Mouse (Mus musculus): Measurements from ENCODE around the gene Prpf40a.

Gene Prpf40a

DNA sequence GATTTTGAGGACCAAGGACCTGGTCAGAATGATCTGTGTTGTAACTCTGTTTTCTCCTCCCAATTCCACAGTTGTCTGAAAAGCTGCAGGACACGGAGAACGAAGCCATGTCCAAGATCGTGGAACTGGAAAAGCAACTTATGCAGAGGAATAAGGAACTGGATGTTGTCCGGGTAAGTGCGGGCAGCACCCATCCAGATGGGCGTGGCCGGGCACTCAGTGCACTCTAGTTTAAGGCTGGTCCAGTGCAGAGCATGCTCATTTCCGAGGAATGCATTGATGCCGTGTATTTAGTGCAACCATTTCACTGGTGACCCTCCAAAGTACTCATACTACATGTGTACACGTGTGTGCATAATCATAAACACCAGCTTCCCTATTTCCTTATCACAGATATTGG, 85.7 kb downstream of the Prpf40a start:
- no peak for DNase-seq

DNA sequence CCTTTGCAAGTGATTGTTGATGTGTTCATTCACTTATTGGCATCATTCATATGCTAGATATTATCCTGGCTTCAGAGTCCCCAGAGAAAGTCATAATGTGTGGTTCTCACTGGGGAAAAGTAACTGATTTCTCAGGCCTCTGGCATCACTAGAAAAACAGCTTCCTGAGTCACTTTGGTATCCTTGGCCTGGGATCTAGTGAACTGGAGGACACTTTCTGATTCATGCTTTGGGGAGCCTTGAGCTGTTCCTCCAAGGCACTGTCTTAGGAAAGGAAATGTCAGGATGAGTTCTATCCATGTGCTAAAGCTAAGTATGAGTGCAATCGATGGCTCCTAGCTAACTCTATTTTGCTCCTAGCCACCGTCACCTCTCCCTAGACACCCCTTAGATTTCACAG, 88.2 kb downstream of the Prpf40a start:
- no peak for DNase-seq

DNA sequence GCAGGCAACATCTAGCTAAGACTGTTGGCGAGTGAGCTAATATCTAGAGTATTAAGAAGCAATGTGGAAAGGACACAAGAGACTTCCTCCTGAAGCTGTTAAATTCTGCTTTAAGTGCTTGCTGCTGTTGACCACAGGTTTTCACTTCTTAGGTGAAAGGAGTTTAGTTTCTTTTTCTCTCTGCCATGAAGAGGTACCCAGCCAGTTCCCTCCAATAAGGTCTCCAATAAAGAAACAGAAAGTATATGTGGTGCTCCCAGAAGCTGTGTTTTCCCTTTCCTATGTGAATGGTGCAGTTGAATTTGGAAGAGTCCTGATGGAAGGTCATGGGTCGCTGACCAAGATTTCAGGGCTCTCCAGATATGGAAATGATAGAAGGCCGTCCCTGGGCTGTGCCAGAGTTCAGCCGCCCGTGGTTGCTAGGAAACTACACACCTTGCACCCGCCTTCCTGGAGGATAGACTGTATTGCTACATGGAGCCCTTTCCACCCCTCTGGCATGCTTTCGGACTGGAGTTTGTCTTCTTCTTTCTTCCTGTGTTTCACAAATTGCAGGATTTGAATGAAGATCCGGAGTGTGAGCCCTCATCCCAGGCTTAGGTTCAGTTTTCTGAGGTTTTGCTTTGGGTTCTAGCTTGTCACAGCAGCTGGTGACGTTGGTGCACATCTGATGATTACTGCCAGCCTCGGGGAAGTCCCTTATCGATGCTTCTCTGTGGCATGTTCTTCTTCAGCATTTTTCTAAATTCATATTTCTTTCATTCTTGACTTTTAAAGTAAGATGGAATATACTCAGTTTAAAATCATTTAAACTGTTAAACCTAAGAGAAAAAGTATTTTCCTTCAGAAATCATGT, 89.0 kb downstream of the Prpf40a start:
- no peak for DNase-seq

DNA sequence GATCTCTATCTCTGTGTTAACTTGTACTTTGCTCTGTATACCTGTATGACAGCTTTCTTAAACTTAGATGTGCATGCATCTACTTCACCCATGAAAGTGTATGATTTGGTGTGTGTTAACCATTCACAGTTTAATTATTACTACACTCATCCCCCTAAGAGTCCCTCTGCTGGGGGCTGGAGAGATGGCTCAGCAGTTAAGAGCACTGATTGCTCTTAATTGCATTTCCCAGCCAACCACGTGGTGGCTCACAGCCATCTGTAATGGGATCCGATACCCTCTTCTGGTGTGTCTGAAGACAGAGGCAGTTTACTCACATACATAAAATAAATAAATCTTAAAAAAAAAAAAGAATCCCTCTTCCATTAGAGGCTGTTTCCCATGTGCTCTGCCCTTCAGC, 91.0 kb downstream of the Prpf40a start:
- DNase-seq = no peak

DNA sequence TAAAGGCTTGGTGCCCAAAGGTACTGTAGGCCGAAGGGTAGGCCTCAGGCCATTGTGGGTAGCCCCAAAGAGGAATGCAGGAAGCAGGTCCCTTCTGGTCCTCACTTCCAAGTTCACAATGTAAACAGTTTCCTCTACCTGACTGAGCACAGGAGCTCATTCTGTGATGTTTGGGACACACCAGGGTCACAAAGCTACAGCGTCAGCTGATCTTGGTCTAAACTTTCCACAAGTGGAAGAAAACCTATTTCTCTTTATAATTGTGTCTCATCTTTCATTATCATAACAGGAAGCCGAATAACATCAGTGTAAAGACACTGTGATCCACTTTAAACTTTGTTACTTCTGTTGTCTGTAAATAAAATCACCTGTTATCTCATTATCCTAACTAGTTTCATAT, 95.6 kb downstream of the Prpf40a start:
- no peak for DNase-seq

DNA sequence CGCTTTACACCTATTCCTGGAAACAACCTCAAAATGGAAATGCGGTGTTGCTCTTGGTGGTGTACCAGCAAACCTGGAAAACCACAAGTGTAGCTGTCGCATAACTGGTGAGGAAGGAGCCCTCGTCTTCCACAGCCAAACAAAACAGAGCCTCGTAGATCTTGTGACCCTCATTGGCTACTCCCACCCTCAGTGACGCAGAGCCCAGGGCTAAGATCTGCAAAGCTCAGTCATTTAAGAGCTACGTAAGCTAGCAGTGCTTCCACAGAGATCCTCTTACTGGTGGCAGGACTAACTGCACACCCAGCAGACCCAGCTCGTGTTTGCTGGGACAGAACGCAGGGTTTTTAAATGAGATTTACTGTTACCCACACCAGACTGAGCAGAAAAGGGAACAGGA, 96.1 kb downstream of the Prpf40a start:
- no peak for DNase-seq

DNA sequence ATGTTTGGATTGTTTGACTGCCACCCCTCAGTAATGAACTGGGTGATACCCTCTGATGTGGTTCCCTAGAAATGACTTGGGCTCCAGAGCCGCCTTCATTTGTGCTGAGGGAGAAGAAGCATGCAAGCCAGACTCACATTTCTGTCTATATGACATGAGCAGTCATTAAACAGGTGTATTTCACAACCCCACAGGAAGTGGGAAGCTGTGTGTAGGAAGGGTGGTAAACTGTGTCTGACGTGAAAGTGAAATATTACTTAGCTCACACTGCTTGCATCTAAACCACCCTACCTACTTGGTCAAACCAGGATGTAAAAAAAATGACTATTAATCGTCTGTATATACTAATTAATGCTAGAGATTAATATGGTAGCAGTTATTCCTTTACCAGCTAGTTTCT, 102.3 kb downstream of the Prpf40a start:
- no peak for DNase-seq

DNA sequence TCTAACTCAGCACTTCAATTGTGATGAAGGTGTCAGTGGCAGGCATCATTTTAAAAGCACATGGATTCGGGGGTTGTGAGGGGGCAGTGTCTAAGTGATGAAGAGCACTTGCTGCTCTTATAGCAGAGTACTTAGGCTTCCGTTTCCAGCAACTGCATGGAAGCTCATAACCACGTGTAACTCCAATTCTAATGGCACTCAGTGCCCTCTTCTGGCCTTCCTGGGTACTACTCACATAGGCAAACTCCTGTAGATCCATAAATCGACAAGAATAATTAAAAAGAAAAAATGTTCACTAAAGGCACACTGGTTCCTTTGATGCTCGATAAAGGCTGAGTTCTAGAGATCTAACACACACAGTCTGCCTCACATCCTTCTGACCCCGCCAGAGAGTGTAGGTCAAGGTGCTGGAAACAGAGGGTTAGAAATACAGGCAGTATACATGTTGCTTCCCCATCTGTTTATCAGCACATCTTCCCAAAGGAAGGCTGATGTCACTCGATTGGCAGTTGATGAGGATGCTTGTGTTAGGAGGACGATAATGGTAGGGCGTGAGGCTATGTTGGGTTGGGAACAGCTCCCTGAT, 105.4 kb downstream of the Prpf40a start:
- peak; percentile 17 for DNase-seq
